8 mouse cellular contexts compared by ENCODE assay signal in genomic region chr2:127142031-127142430, GRCm38 (mm10). TPM values are rescaled to one million over a fixed set of nuclear protein-coding genes. Genes with fewer than 3 reads are reported as not detected.
A peak's percentile ranks its signal among the peaks of the same experiment; 100 is the strongest.
DNase-seq lines count a peak whose midpoint lies in the region; ATAC-seq and TF ChIP-seq lines count a peak whose summit lies in the region.

No protein-coding gene starts in this region.

- peaks cover 40% of the 10 kb centered on the region for H3K4me1 ChIP-seq in E14TG2a.4 (replicated peaks; ENCODE audit: low read depth, low read length)
- peaks cover 20% of the 10 kb centered on the region for H3K4me1 ChIP-seq in heart, embryonic 16.5 days (ENCODE audit: control insufficient read depth, insufficient read depth, low read length)
- peaks cover 32% of the 10 kb centered on the region for H3K4me1 ChIP-seq in liver, embryonic 11.5 days (replicated peaks; ENCODE audit: control insufficient read depth, insufficient read depth, low read length)

- peaks cover 30% of the 10 kb centered on the region for H3K36me3 ChIP-seq in E14TG2a.4 (ENCODE audit: insufficient read depth, low read length)
- peaks cover 8% of the 10 kb centered on the region for H3K36me3 ChIP-seq in heart, embryonic 16.5 days (ENCODE audit: control insufficient read depth, insufficient read depth)
- H3K36me3 ChIP-seq in liver, embryonic 11.5 days (ENCODE audit: control insufficient read depth, insufficient read depth, low read length) = peaks cover 26% of the 10 kb centered on the region

- H3K27ac ChIP-seq in heart, embryonic 16.5 days (ENCODE audit: low read length) = no peak overlapping the region
- H3K27ac ChIP-seq in liver, embryonic 11.5 days (ENCODE audit: low read depth, low read length) = no peak overlapping the region; the same call in 1 of the 2 replicates

- WGBS in heart, embryonic 16.5 days = 71% methylated on average over 10 of the region's 10 CpGs
- 73% methylated on average over 10 of the region's 10 CpGs for WGBS in liver, embryonic 11.5 days

- no peak for TF ChIP-seq CTCF in E14TG2a.4 (conservative IDR thresholded peaks at IDR 0.05; ENCODE audit: low read length)

- H3K27me3 ChIP-seq in E14TG2a.4 (ENCODE audit: insufficient read depth, low read length) = peaks cover 35% of the 10 kb centered on the region
- no peaks in the 10 kb centered on the region for H3K27me3 ChIP-seq in heart, embryonic 16.5 days (ENCODE audit: control insufficient read depth, insufficient read depth, low read length)
- no peaks in the 10 kb centered on the region for H3K27me3 ChIP-seq in liver, embryonic 11.5 days (replicated peaks; ENCODE audit: control insufficient read depth, insufficient read depth, low read length)

- H3K4me2 ChIP-seq in heart, embryonic 16.5 days (ENCODE audit: low read depth, low read length) = peak overlapping the region; percentile 68
- H3K4me2 ChIP-seq in liver, embryonic 11.5 days = peak overlapping the region; percentile 97

- ATAC-seq in common myeloid progenitor, adult 5-6 weeks (replicated peaks; ENCODE audit: low read depth, poor library complexity, severe bottlenecking) = 0 out of 2 replicates have a peak, but pooled peaks have one; percentile 9
- no peak for ATAC-seq in heart, embryonic 16.5 days (replicated peaks; ENCODE audit: extremely low read depth, insufficient read depth, low FRiP score)
- no peak; the same call in 1 of the 2 replicates for ATAC-seq in liver, embryonic 11.5 days (replicated peaks; ENCODE audit: low FRiP score)
- ATAC-seq in CD4-positive, CD25-positive, alpha-beta regulatory T cell, adult 4 months = no peak

- peak overlapping the region; percentile 82; the same call in 1 of the 2 replicates for H3K4me3 ChIP-seq in E14TG2a.4 (replicated peaks; ENCODE audit: low read length)
- H3K4me3 ChIP-seq in heart, embryonic 16.5 days (ENCODE audit: low read length) = peak overlapping the region; percentile 69
- H3K4me3 ChIP-seq in liver, embryonic 11.5 days (ENCODE audit: low read depth, low read length) = peak overlapping the region; percentile 74

- no peak for DNase-seq in liver, embryonic 11.5 days (ENCODE audit: low spot score)
- no peak for DNase-seq in retina, postnatal 1 day
- DNase-seq in left cerebral cortex, postnatal 36 days (ENCODE audit: low spot score in 2 of 2) = no peak
- DNase-seq in right cerebral cortex, postnatal 10 days (ENCODE audit: low spot score in 2 of 2) = no peak

- H3K9me3 ChIP-seq in E14TG2a.4 (ENCODE audit: low read length) = no peaks in the 10 kb centered on the region
- H3K9me3 ChIP-seq in heart, embryonic 16.5 days (replicated peaks; ENCODE audit: control insufficient read depth, low read length) = peaks cover 3% of the 10 kb centered on the region
- peaks cover 3% of the 10 kb centered on the region; the same call in 1 of the 2 replicates for H3K9me3 ChIP-seq in liver, embryonic 11.5 days (ENCODE audit: control insufficient read depth, low read length)

- intact Hi-C loops in left cerebral cortex, postnatal 36 days (cut with DNase I) = no loop called here

- peak overlapping the region; percentile 76 for H3K9ac ChIP-seq in heart, embryonic 16.5 days (ENCODE audit: low read length)
- peak overlapping the region; percentile 84; the same call in 1 of the 2 replicates for H3K9ac ChIP-seq in liver, embryonic 11.5 days (ENCODE audit: low read depth, low read length)

RNA-seq across cellular contexts. Expression of gene Itpripl1, which starts 1.2 kb away (rescaled TPM):
- total RNA-seq in common myeloid progenitor, adult 5-6 weeks (2017) = 24.5 and 25.4 TPM in 2 replicates
- polyA plus RNA-seq in heart, embryonic 16.5 days (2015; fragmentation: Nextera tagmentation; extraction: Ambion mirVana) = 13.5 and 14.3 TPM in 2 replicates
- 32.1 and 33.4 TPM in 2 replicates for polyA plus RNA-seq in liver, embryonic 11.5 days (2014; fragmentation: Nextera tagmentation; extraction: Ambion mirVana)
- 1 to 10 TPM; 1.8 to 2.6 TPM for total RNA-seq in left cerebral cortex, postnatal 36 days (2021)
- polyA plus RNA-seq in CD4-positive, CD25-positive, alpha-beta regulatory T cell, adult 4 months (2017; shearing (Covaris generic)) = 10 to 100 TPM; 61.1 to 65.8 TPM

RNA-seq across cellular contexts. Expression of gene Ncaph, which starts 8.3 kb away (rescaled TPM):
- total RNA-seq in common myeloid progenitor, adult 5-6 weeks (2017) = 58.5 and 73.9 TPM in 2 replicates
- polyA plus RNA-seq in heart, embryonic 16.5 days (2015; fragmentation: Nextera tagmentation; extraction: Ambion mirVana) = 54.5 and 58.2 TPM in 2 replicates
- polyA plus RNA-seq in liver, embryonic 11.5 days (2014; fragmentation: Nextera tagmentation; extraction: Ambion mirVana) = 89.9 and 105 TPM in 2 replicates
- total RNA-seq in left cerebral cortex, postnatal 36 days (2021) = 1 to 10 TPM; 1.8 to 1.9 TPM
- 10 to 100 TPM in 1 of 2 experiments, 1 to 10 TPM in 1; 5.9 to 15.6 TPM for polyA plus RNA-seq in CD4-positive, CD25-positive, alpha-beta regulatory T cell, adult 4 months (2017; shearing (Covaris generic))
